Mouse (Mus musculus): ENCODE data around the gene Cflar. TPM values are rescaled to one million over a fixed set of nuclear protein-coding genes. Genes with fewer than 3 reads are reported as not detected.
A peak's percentile ranks its signal among the peaks of the same experiment; 100 is the strongest.

Cflar gene
- total RNA-seq, 2 experiments from 2014 or later, result 72.3 to 117 TPM

- ATAC-seq (ENCODE audit: poor library complexity, severe bottlenecking), result peak; percentile 62
Observed at GRCm38 (mm10) chr1:58712076-58713061, 1.1 kb downstream of the Cflar start.

GRCm38 (mm10) chr1:58713081-58713892 lies 2.0 kb downstream of the Cflar start:
- ATAC-seq (ENCODE audit: poor library complexity, severe bottlenecking), result peak; percentile 56

- no peak for ATAC-seq (ENCODE audit: poor library complexity, severe bottlenecking)
Observed at GRCm38 (mm10) chr1:58713893-58714231, 2.6 kb downstream of the Cflar start.

- ATAC-seq (ENCODE audit: poor library complexity, severe bottlenecking), result no peak
Observed at GRCm38 (mm10) chr1:58714361-58714760, 3.1 kb downstream of the Cflar start.

- ATAC-seq (ENCODE audit: poor library complexity, severe bottlenecking), result no peak
Observed at GRCm38 (mm10) chr1:58715536-58715935, 4.2 kb downstream of the Cflar start.

- no peak for ATAC-seq (ENCODE audit: poor library complexity, severe bottlenecking)
Observed at GRCm38 (mm10) chr1:58716162-58716882, 5.0 kb downstream of the Cflar start.

GRCm38 (mm10) chr1:58716883-58717220 lies 5.5 kb downstream of the Cflar start:
- ATAC-seq (ENCODE audit: poor library complexity, severe bottlenecking), result no peak

GRCm38 (mm10) chr1:58717589-58718270 lies 6.4 kb downstream of the Cflar start:
- ATAC-seq (ENCODE audit: poor library complexity, severe bottlenecking), result no peak

- ATAC-seq (ENCODE audit: poor library complexity, severe bottlenecking), result peak; percentile 31; the same call in 1 of the 2 replicates
Observed at GRCm38 (mm10) chr1:58719356-58719945, 8.1 kb downstream of the Cflar start.

GRCm38 (mm10) chr1:58720090-58720489 lies 8.8 kb downstream of the Cflar start:
- peak; percentile 81 for ATAC-seq (ENCODE audit: poor library complexity, severe bottlenecking)

GRCm38 (mm10) chr1:58720988-58721387 lies 9.7 kb downstream of the Cflar start:
- peak; percentile 2; the same call in 1 of the 2 replicates for ATAC-seq (ENCODE audit: poor library complexity, severe bottlenecking)

GRCm38 (mm10) chr1:58722115-58722938 lies 11.0 kb downstream of the Cflar start:
- ATAC-seq (ENCODE audit: poor library complexity, severe bottlenecking), result no peak

- ATAC-seq (ENCODE audit: poor library complexity, severe bottlenecking), result no peak
Observed at GRCm38 (mm10) chr1:58723062-58723808, 11.9 kb downstream of the Cflar start.

GRCm38 (mm10) chr1:58723809-58724405 lies 12.6 kb downstream of the Cflar start:
- no peak for ATAC-seq (ENCODE audit: poor library complexity, severe bottlenecking)

GRCm38 (mm10) chr1:58724533-58724932 lies 13.2 kb downstream of the Cflar start:
- ATAC-seq (ENCODE audit: poor library complexity, severe bottlenecking), result no peak

- ATAC-seq (ENCODE audit: poor library complexity, severe bottlenecking), result no peak
Observed at GRCm38 (mm10) chr1:58725095-58725494, 13.8 kb downstream of the Cflar start.

- ATAC-seq (ENCODE audit: poor library complexity, severe bottlenecking), result no peak
Observed at GRCm38 (mm10) chr1:58725767-58726166, 14.5 kb downstream of the Cflar start.
